Mouse (Mus musculus) heart, postnatal 0 days (tissue): ENCODE measurements around the gene 1190005I06Rik. TPM values are rescaled to one million over a fixed set of nuclear protein-coding genes. Genes with fewer than 3 reads are reported as not detected.

Experiments used
- ATAC-seq: fragments of 200-750 bp; cut with Nextera tagmentation; 2 replicates; pipeline ENCODE4 v1.8.0; 2017; ENCODE audit warnings: low read depth, moderate number of reproducible peaks, moderate library complexity; ENCODE audit not compliant: insufficient read depth
- DNase-seq: peaks from one replicate; pipeline ENCODE4 v3.0.0-alpha.2; 2016; ENCODE audit warnings: low spot score
- H3K27ac ChIP-seq: fragments of 300-500 bp; sonication (generic); 2 replicates; pipeline ENCODE4 v1.5.1; 2014; ENCODE audit warnings: low read depth, mild to moderate bottlenecking
- H3K27me3 ChIP-seq: fragments of 300-500 bp; sonication (generic); 2 replicates; pipeline ENCODE4 v1.6.1; 2014; ENCODE audit warnings: low read length, mixed read lengths; ENCODE audit not compliant: control insufficient read depth, insufficient read depth
- H3K36me3 ChIP-seq: fragments of 300-500 bp; sonication (generic); replicated peaks from 2 replicates; pipeline ENCODE4 v1.6.1; 2014; ENCODE audit warnings: low read length, mixed read lengths; ENCODE audit not compliant: control insufficient read depth, insufficient read depth
- H3K4me1 ChIP-seq: fragments of 300-500 bp; sonication (generic); 2 replicates; pipeline ENCODE4 v1.6.1; 2014; ENCODE audit warnings: antibody characterized with exemption; ENCODE audit not compliant: control insufficient read depth, insufficient read depth
- H3K4me2 ChIP-seq: fragments of 300-500 bp; sonication (generic); 2 replicates; pipeline ENCODE4 v1.6.1; 2014; ENCODE audit warnings: low read depth, mild to moderate bottlenecking, low read length, moderate library complexity
- H3K4me3 ChIP-seq: fragments of 300-500 bp; sonication (generic); 2 replicates; pipeline ENCODE4 v1.5.1; 2014; ENCODE audit warnings: low read depth, low read length
- H3K9ac ChIP-seq: fragments of 300-500 bp; sonication (generic); replicated peaks from 2 replicates; pipeline ENCODE4 v1.6.1; 2014; ENCODE audit warnings: low read depth, low read length, mixed read lengths
- H3K9me3 ChIP-seq: fragments of 300-500 bp; sonication (generic); replicated peaks from 2 replicates; pipeline ENCODE4 v1.6.1; 2016; ENCODE audit warnings: low read length; ENCODE audit not compliant: control insufficient read depth
- CTCF ChIP-seq: IDR thresholded peaks from 2 replicates; pipeline ENCODE4 v1.5.1; 2016; ENCODE audit warnings: antibody characterized with exemption, control low read depth, low read depth
- EP300 ChIP-seq: IDR thresholded peaks from 2 replicates; pipeline ENCODE4 v1.6.1; 2016; ENCODE audit warnings: antibody characterized with exemption, low read depth
- WGBS: fragments of 180-500 bp; shearing (Covaris S2); extraction: QIAGEN DNeasy Blood & Tissue Kit; methylation state at CpG from one replicate; pipeline ENCODE4 v1.1.7; 2014; 5-methylcytosine and 5-hydroxymethylcytosine counted together
- polyA plus RNA-seq: library from polyadenylated mRNA; unstranded; fragments of >200 nt; fragmentation: Nextera tagmentation; extraction: Ambion mirVana; gene quantifications from 2 replicates; pipeline ENCODE4 v1.2.1, GENCODE M21; 2015
- total RNA-seq: library from RNA; depleted of rRNA; stranded (reverse); fragments of >200 nt; gene quantifications from 2 replicates; pipeline ENCODE4 v1.2.3, GENCODE M21; 2014; ENCODE audit warnings: low replicate concordance; rRNA removed

Gene 1190005I06Rik
- total and polyA plus RNA-seq, 2 experiments from 2014 or later = 0.80 to 9.3 TPM

DNA sequence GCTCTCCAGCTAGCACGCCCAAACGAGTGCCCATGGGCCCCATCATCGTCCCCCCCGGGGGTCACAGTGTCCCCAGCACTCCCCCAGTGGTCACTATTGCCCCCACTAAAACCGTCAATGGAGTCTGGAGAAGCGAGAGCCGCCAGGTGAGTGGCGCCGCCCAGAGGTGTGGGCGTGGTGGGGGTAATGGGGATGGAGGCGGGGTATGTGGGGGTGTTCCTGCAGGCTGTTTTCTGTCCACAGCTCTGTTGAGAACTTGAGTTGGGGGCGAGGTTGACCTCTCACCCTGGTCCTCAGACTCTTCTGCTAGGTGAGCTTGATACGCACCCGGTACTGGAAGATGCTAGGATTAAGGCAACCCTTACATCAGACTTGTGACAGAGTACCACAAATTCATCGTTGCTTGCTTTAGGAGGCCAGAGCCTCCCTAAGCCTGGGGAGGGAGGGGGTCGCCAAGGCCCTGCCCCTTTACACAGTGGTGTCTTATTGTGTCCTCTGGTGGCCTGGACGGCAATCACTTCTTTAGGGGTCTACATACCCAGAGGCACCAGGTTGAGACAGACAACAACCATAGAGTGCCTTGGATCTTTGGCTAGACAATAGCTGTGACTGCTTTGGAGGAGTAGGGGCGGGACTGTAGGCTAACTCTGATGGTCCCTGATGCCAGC lies 84.6 kb downstream of the 1190005I06Rik start:
- ATAC-seq = no peak

GRCm38 (mm10) chr8:120561539-120562435 lies 85.6 kb downstream of the 1190005I06Rik start:
- no peak overlapping the region for H3K4me2 ChIP-seq
- H3K4me1 ChIP-seq = peaks cover 41% of the 10 kb centered on the region
- no peaks in the 10 kb centered on the region for H3K9me3 ChIP-seq
- WGBS = 63% methylated on average over 22 of the region's 22 CpGs
- H3K9ac ChIP-seq = no peak overlapping the region
- H3K27me3 ChIP-seq = no peaks in the 10 kb centered on the region
- H3K4me3 ChIP-seq = no peak overlapping the region
- ATAC-seq (no peak), DNase-seq (no peak)
- H3K27ac ChIP-seq = no peak overlapping the region
- TF ChIP-seq CTCF (peak; percentile 65), EP300 (no peak)
- H3K36me3 ChIP-seq = peaks cover 18% of the 10 kb centered on the region

More for the DNA sequence above, 84.6 kb downstream of the 1190005I06Rik start:
- no peaks in the 10 kb centered on the region for H3K27me3 ChIP-seq
- 80% methylated on average over 18 of the region's 18 CpGs for WGBS
- H3K4me2 ChIP-seq = no peak overlapping the region
- DNase-seq = no peak
- peaks cover 31% of the 10 kb centered on the region for H3K4me1 ChIP-seq
- peaks cover 29% of the 10 kb centered on the region for H3K36me3 ChIP-seq
- H3K9ac ChIP-seq = no peak overlapping the region
- H3K9me3 ChIP-seq = no peaks in the 10 kb centered on the region
- H3K4me3 ChIP-seq = no peak overlapping the region
- peak overlapping the region; percentile 84 for H3K27ac ChIP-seq
- TF ChIP-seq CTCF (no peak), EP300 (no peak)

DNA sequence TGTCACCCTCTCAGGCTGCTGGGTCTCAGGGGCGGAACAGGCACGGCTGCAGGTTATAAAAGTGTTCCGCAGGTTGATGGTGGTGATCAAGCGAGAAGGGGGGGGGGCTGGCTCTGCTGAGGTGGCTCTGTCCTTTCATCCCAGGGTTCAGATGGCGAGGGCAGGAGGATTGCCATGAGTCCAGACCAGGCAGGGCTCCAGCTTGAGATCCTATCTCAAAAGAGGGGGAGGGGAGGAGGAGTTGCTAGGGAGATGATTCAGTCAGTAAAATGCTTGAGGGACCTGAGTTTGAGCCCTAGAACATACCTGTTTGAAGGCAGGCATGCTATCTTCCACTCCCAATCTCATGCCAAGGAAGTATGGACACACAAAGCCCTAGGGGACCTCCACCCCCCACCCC lies 86.9 kb downstream of the 1190005I06Rik start:
- no peak for ATAC-seq

DNA sequence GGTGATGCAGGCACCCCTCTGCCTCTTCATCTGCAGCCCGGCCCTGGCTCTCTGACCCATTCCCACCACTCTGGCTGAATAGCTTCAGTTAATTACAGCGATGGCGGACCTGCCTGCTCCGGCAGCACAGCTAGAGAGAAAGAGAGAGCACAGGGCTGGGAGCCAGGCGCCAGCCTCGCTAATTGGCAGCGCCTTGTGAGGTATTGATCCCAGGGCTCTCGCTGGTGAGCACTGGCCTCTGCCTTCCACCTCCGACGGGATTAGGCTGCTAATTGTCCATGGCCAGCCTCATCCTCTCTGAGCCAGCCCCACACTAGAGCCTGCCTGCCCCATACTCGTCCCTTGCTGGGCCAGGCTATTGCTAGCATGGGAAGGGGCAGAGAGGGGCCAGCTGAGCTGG lies 87.8 kb downstream of the 1190005I06Rik start:
- Histone ChIP-seq H3K4me2 (no peak overlapping the region), H3K36me3 (peaks cover 6% of the 10 kb centered on the region; the same call in 1 of the 2 replicates), H3K9ac (no peak overlapping the region; the same call in 1 of the 2 replicates), H3K9me3 (no peaks in the 10 kb centered on the region), H3K27ac (no peak overlapping the region), H3K4me3 (no peak overlapping the region), H3K4me1 (peaks cover 58% of the 10 kb centered on the region), H3K27me3 (no peaks in the 10 kb centered on the region)
- WGBS = 72% methylated on average over 11 of the region's 11 CpGs
- TF ChIP-seq EP300 (no peak), CTCF (no peak)
- DNase-seq = no peak
- no peak for ATAC-seq

More for the DNA sequence above, 86.9 kb downstream of the 1190005I06Rik start:
- Histone ChIP-seq H3K9me3 (no peaks in the 10 kb centered on the region), H3K27me3 (no peaks in the 10 kb centered on the region), H3K4me1 (peaks cover 53% of the 10 kb centered on the region), H3K27ac (no peak overlapping the region), H3K9ac (no peak overlapping the region), H3K4me3 (no peak overlapping the region), H3K36me3 (peaks cover 8% of the 10 kb centered on the region; the same call in 1 of the 2 replicates), H3K4me2 (no peak overlapping the region)
- 92% methylated on average over 5 of the region's 5 CpGs for WGBS
- DNase-seq = no peak
- TF ChIP-seq CTCF (no peak), EP300 (no peak)

Other genes with a start within 250 kb of the 1190005I06Rik start
- 29.8 and 52.1 TPM in 2 replicates for gene Gins2, start 58.3 kb downstream of the 1190005I06Rik start, total RNA-seq
- gene Gins2, start 58.3 kb downstream of the 1190005I06Rik start, polyA plus RNA-seq = 19.3 and 23.8 TPM in 2 replicates
- 1.1 TPM in 1 of 2 replicates, not detected in the other for gene Gm27021, start 20.4 kb upstream of the 1190005I06Rik start, total RNA-seq
- gene Gm27021, start 20.4 kb upstream of the 1190005I06Rik start, polyA plus RNA-seq = 0.63 and 5.4 TPM in 2 replicates
- 1,751 and 2,021 TPM in 2 replicates for gene Cox4i1, start 20.6 kb upstream of the 1190005I06Rik start, total RNA-seq
- 4,528 and 4,822 TPM in 2 replicates for gene Cox4i1, start 20.6 kb upstream of the 1190005I06Rik start, polyA plus RNA-seq
- 45.4 and 110 TPM in 2 replicates for gene Emc8, start 20.9 kb upstream of the 1190005I06Rik start, total RNA-seq
- 127 and 134 TPM in 2 replicates for gene Emc8, start 20.9 kb upstream of the 1190005I06Rik start, polyA plus RNA-seq
- 13.9 and 15.2 TPM in 2 replicates for gene Irf8, start 88.7 kb upstream of the 1190005I06Rik start, total RNA-seq
- gene Irf8, start 88.7 kb upstream of the 1190005I06Rik start, polyA plus RNA-seq = 11.5 and 12.2 TPM in 2 replicates